Mouse (Mus musculus) heart, adult 2 months (tissue): ENCODE measurements around the gene Slc30a6. TPM values are rescaled to one million over a fixed set of nuclear protein-coding genes. Genes with fewer than 3 reads are reported as not detected.

Source experiments
- DNase-seq, 2 experiments: peaks; one replicate each; pipeline ENCODE4 v3.0.0; 2021
- H3K27ac ChIP-seq: fragments of 200-600 bp; 2 replicates; pipeline ENCODE4 v1.8.1; 2022
- H3K27me3 ChIP-seq: fragments of 200-500 bp; 2 replicates; pipeline ENCODE4 v1.6.1; 2012; ENCODE audit warnings: mild to moderate bottlenecking, low read length, inconsistent platforms, mixed read lengths; ENCODE audit not compliant: control insufficient read depth, insufficient read depth
- H3K36me3 ChIP-seq: fragments of 200-500 bp; 2 replicates; pipeline ENCODE4 v1.6.1; 2012; ENCODE audit warnings: low read length, inconsistent platforms; ENCODE audit not compliant: control insufficient read depth, insufficient read depth
- H3K4me1 ChIP-seq: fragments of 200-500 bp; 2 replicates; pipeline ENCODE4 v1.6.1; 2011; ENCODE audit warnings: low read length; ENCODE audit not compliant: control insufficient read depth, insufficient read depth
- H3K4me3 ChIP-seq: fragments of 200-600 bp; 2 replicates; pipeline ENCODE4 v1.8.1; 2022
- H3K79me2 ChIP-seq: fragments of 200-500 bp; replicated peaks from 2 replicates; pipeline ENCODE4 v1.6.1; 2012; ENCODE audit warnings: mild to moderate bottlenecking, inconsistent platforms, low read length, moderate library complexity, mixed read lengths; ENCODE audit not compliant: control insufficient read depth, insufficient read depth
- H3K9ac ChIP-seq: fragments of 200-500 bp; 2 replicates; pipeline ENCODE4 v1.6.1; 2012; ENCODE audit warnings: low read depth, mild to moderate bottlenecking, control low read depth, inconsistent platforms, low read length, mixed read lengths
- CTCF ChIP-seq: fragments of 200-600 bp; IDR thresholded peaks from 2 replicates; pipeline ENCODE4 v1.8.1; 2022; ENCODE audit warnings: antibody characterized with exemption, mild to moderate bottlenecking, moderate library complexity
- EP300 ChIP-seq: fragments of 200-500 bp; IDR thresholded peaks from 2 replicates; pipeline ENCODE4 v1.6.1; 2011; ENCODE audit warnings: low read depth, low read length, control low read depth; ENCODE audit not compliant: insufficient read depth
- POLR2A ChIP-seq: fragments of 200-500 bp; IDR thresholded peaks from 2 replicates; pipeline ENCODE4 v1.6.1; 2011; ENCODE audit warnings: mild to moderate bottlenecking, low read depth, low read length, control low read depth; ENCODE audit not compliant: insufficient read depth
- WGBS: fragments of 180-500 bp; shearing (Covaris S2); methylation state at CpG from one replicate; pipeline ENCODE4 v1.1.7; 2018; 5-methylcytosine and 5-hydroxymethylcytosine counted together
- intact Hi-C: fragments of 180-260 bp; cut with DNase I; formaldehyde crosslinking; loops from one replicate; pipeline ENCODE4 v1.15.1; 2025
- polyA plus RNA-seq: library from polyadenylated mRNA; depleted of rRNA; stranded (reverse); fragments of >200 nt; gene quantifications from 2 replicates; pipeline ENCODE4 v1.2.3, GENCODE M21; 2012
- total RNA-seq, 2 experiments: library from RNA; stranded (reverse); gene quantifications; 2 replicates each; pipeline ENCODE4 v1.2.3; 2021

Gene Slc30a6
- total and polyA plus RNA-seq, 3 experiments = 9.2 to 14.6 (median 9.5) TPM

GRCm38 (mm10) chr17:74413324-74413723 is 17.9 kb downstream of the Slc30a6 start:
- H3K27ac ChIP-seq = no peak overlapping the region
- TF ChIP-seq CTCF = no peak
- TF ChIP-seq POLR2A = no peak
- TF ChIP-seq EP300 = no peak
- intact Hi-C loops = no loop called here
- H3K4me3 ChIP-seq = no peak overlapping the region
- no peaks in the 10 kb centered on the region for H3K27me3 ChIP-seq
- no peak for DNase-seq
- WGBS = 87% methylated on average over 8 of the region's 8 CpGs
- H3K36me3 ChIP-seq = no peaks in the 10 kb centered on the region; the same call in 1 of the 2 replicates
- H3K4me1 ChIP-seq = no peaks in the 10 kb centered on the region
- H3K79me2 ChIP-seq = no peaks in the 10 kb centered on the region
- H3K9ac ChIP-seq = no peak overlapping the region

DNA sequence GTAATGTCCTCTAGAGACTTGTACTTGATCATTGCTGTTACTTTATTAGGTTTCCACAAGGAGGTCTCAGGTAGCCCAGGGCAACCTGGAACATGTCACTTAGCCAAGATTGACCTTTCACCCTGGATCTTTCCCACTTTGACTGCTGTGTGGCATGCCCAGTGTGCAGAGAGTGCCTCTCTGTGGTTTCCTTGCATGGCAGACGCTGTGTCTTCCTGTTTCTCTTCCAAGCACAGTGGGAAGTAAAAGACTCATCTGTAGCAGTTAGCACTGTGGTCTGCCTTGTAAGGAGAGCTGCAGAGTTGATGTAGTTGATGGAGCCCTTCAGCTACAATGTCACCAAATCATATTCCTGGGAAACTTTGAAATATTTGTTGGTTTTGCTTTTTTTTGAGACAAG is 19.3 kb downstream of the Slc30a6 start:
- H3K4me1 ChIP-seq = no peaks in the 10 kb centered on the region
- DNase-seq = no peak
- intact Hi-C loops = no loop called here
- no peaks in the 10 kb centered on the region for H3K27me3 ChIP-seq
- no peaks in the 10 kb centered on the region; the same call in 1 of the 2 replicates for H3K36me3 ChIP-seq
- TF ChIP-seq POLR2A = no peak
- TF ChIP-seq EP300 = no peak
- no peak for TF ChIP-seq CTCF
- H3K9ac ChIP-seq = no peak overlapping the region
- no peak overlapping the region for H3K27ac ChIP-seq
- H3K79me2 ChIP-seq = no peaks in the 10 kb centered on the region
- 68% methylated on average over 1 of the region's 1 CpGs for WGBS
- no peak overlapping the region for H3K4me3 ChIP-seq

- intact Hi-C loops = no loop called here
- H3K27ac ChIP-seq = no peak overlapping the region
- no peaks in the 10 kb centered on the region for H3K27me3 ChIP-seq
- H3K4me1 ChIP-seq = no peaks in the 10 kb centered on the region
- no peak overlapping the region for H3K4me3 ChIP-seq
- no peak for DNase-seq
- H3K36me3 ChIP-seq = no peaks in the 10 kb centered on the region; the same call in 1 of the 2 replicates
- no peak for TF ChIP-seq EP300
- no peak for TF ChIP-seq POLR2A
- no peak for TF ChIP-seq CTCF
- no peak overlapping the region for H3K9ac ChIP-seq
- WGBS = 90% methylated on average over 8 of the region's 8 CpGs
- no peaks in the 10 kb centered on the region for H3K79me2 ChIP-seq
Measured at GRCm38 (mm10) chr17:74416841-74417360, 21.5 kb downstream of the Slc30a6 start.

GRCm38 (mm10) chr17:74418171-74418570 is 22.8 kb downstream of the Slc30a6 start:
- Histone ChIP-seq H3K9ac (no peak overlapping the region), H3K79me2 (no peaks in the 10 kb centered on the region), H3K27me3 (no peaks in the 10 kb centered on the region), H3K36me3 (no peaks in the 10 kb centered on the region), H3K27ac (no peak overlapping the region), H3K4me3 (no peak overlapping the region), H3K4me1 (no peaks in the 10 kb centered on the region)
- no peak for DNase-seq
- intact Hi-C loops = no loop called here
- TF ChIP-seq EP300 (no peak), CTCF (no peak), POLR2A (no peak)
- 84% methylated on average over 4 of the region's 4 CpGs for WGBS

DNA sequence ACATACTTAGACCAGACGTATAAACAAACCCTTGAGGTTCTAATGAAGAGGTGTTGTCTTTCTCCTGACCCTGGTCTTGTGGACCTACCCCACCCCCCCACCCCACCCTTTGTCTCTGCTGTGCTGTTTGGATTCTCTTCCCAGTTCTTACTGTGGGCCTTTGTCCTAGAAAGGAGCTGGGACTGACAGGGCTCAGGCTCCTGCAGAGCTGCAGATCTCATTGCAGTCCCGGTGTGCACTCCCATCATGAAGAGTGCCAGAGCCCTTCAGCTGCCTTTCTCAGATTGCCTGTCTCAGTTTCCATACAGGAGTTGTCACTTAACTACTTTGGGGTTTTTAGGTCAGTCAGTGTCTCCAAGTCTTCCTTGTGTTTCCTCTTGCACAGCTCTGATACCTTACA is 25.2 kb downstream of the Slc30a6 start:
- Histone ChIP-seq H3K4me1 (no peaks in the 10 kb centered on the region), H3K4me3 (no peak overlapping the region), H3K27ac (no peak overlapping the region), H3K27me3 (no peaks in the 10 kb centered on the region), H3K79me2 (no peaks in the 10 kb centered on the region), H3K9ac (no peak overlapping the region), H3K36me3 (no peaks in the 10 kb centered on the region)
- DNase-seq = no peak
- TF ChIP-seq POLR2A (no peak), EP300 (no peak), CTCF (no peak)
- 86% methylated on average over 2 of the region's 2 CpGs for WGBS
- intact Hi-C loops = no loop called here

DNA sequence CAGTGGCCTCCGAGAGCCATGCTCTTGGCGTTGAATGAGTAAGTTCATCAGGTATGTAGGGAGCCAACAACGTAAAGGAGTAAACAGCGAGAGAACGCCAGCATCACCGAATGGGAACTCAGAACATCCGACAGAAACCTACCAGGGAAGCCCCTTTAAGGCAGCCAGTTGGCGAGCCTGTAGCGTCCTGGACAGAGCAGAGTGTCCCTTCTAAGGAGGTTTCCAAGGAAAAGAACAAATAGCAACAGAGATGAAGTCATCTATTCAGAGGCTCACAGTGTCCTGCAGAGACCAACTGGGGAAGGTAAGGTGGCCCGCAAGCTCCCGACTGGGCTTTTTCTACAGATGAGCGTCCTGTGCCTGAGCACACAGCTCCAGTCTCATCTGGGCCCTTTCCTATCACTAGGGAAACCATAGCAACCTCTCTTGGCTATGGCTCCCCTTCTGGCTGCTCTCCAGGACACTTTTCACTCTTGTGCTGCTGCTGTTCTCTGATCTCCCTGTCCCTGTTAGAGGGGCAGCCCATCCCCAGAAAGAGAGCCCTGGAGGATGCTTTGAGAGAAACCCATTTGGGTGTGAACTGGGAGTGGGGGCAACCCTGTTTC is 29.1 kb downstream of the Slc30a6 start:
- H3K27ac ChIP-seq = no peak overlapping the region
- H3K79me2 ChIP-seq = no peaks in the 10 kb centered on the region
- WGBS = 82% methylated on average over 12 of the region's 12 CpGs
- no peaks in the 10 kb centered on the region for H3K4me1 ChIP-seq
- no peaks in the 10 kb centered on the region for H3K27me3 ChIP-seq
- no peak for TF ChIP-seq CTCF
- H3K36me3 ChIP-seq = no peaks in the 10 kb centered on the region
- no peak overlapping the region for H3K4me3 ChIP-seq
- peak in 1 of 2 experiments; percentile 25 for DNase-seq
- H3K9ac ChIP-seq = no peak overlapping the region
- intact Hi-C loops = no loop called here
